ENCODE assay signal across 11 mouse cellular contexts in the genomic region with DNA sequence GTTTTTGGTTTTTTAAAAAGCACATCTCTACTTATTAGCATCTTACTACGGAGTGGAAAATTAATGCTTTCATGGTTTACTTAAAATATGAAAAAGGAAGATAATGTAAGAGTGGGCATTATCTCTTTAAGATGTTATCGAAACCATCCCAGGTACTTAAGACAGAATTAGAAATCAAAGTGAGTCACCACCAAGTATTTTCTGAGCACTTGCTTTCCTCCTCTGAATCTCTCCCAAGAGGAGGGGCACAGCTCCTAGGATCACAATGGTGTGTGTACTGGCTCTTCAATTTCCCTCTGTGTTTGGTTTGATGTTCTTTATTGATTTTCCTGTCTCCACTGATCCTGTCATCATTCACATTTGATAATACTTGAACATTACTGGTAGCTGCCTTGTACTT. TPM values are rescaled to one million over a fixed set of nuclear protein-coding genes. Genes with fewer than 3 reads are reported as not detected.
DNase-seq lines count a peak whose midpoint lies in the region; ATAC-seq and TF ChIP-seq lines count a peak whose summit lies in the region.
"Not testable (repeated sequence)": the region's sequence is repeated elsewhere in the genome, so short reads cannot be mapped to it uniquely, and the experiment has no call there.
"Had no signal": no experiment of that assay in that cellular context is flagged by ENCODE, and none has a peak within 500 bp of the region (broad histone marks: within the 10 kb centered on the region; RNA-seq: fewer than 3 reads in every experiment).

No protein-coding gene starts in this region.

- not testable (repeated sequence) for ATAC-seq in embryonic facial prominence, embryonic 12.5 days (ENCODE audit: insufficient number of reproducible peaks, insufficient read depth, low FRiP score, low TSS enrichment); hindbrain, embryonic 14.5 days (ENCODE audit: low FRiP score); liver, postnatal 0 days; stomach, embryonic 14.5 days (ENCODE audit: insufficient number of reproducible peaks, insufficient read depth, low FRiP score, low read depth)
- ATAC-seq in midbrain, embryonic 15.5 days (replicated peaks), result peak; percentile 57

- H3K36me3 ChIP-seq in ES-E14 (ENCODE audit: control insufficient read depth, insufficient read depth, low read length, poor library complexity, severe bottlenecking); embryonic facial prominence, embryonic 12.5 days; hindbrain, embryonic 14.5 days (replicated peaks; ENCODE audit: control insufficient read depth, insufficient read depth); liver, postnatal 0 days (replicated peaks; ENCODE audit: insufficient read depth, low read length); midbrain, embryonic 15.5 days (replicated peaks); stomach, embryonic 14.5 days (ENCODE audit: control insufficient read depth, insufficient read depth, low read length): not testable (repeated sequence)

- H3K9ac ChIP-seq in ES-E14 (ENCODE audit: insufficient read depth, low read depth, low read length, poor library complexity, severe bottlenecking); midbrain, embryonic 15.5 days: not testable (repeated sequence)
- H3K9ac ChIP-seq in embryonic facial prominence, embryonic 12.5 days, result peak overlapping the region; percentile 77; the same call in 1 of the 2 replicates
- H3K9ac ChIP-seq in hindbrain, embryonic 14.5 days, result peak overlapping the region; percentile 78
- peak overlapping the region; percentile 86; the same call in 1 of the 2 replicates for H3K9ac ChIP-seq in liver, postnatal 0 days (replicated peaks)
- H3K9ac ChIP-seq in stomach, embryonic 14.5 days (replicated peaks; ENCODE audit: low read depth, low read length), result peak overlapping the region; percentile 57; the same call in 1 of the 2 replicates

- not testable (repeated sequence) for H3K9me3 ChIP-seq in ES-E14 (ENCODE audit: control insufficient read depth, insufficient read depth, low read depth, low read length); embryonic facial prominence, embryonic 12.5 days; hindbrain, embryonic 14.5 days (ENCODE audit: control insufficient read depth, low read length); liver, postnatal 0 days (ENCODE audit: low read length); midbrain, embryonic 15.5 days; stomach, embryonic 14.5 days (ENCODE audit: control insufficient read depth, low read depth, low read length)

- in situ Hi-C loops in ES-E14 (cut with MboI; ENCODE audit: low sequenced_read_pairs in 2 of 2, unreplicated experiment in 2 of 2), result not testable (repeated sequence)

- not testable (repeated sequence) for H3K27ac ChIP-seq in ES-E14 (ENCODE audit: insufficient read depth, low read depth, low read length, poor library complexity, severe bottlenecking); embryonic facial prominence, embryonic 12.5 days; hindbrain, embryonic 14.5 days; liver, postnatal 0 days (ENCODE audit: low read depth); midbrain, embryonic 15.5 days; stomach, embryonic 14.5 days (ENCODE audit: low read length)
- H3K27ac ChIP-seq in gastrocnemius, adult 2 months, result peak overlapping the region; percentile 87

- not testable (repeated sequence) for H3K27me3 ChIP-seq in embryonic facial prominence, embryonic 12.5 days; hindbrain, embryonic 14.5 days (ENCODE audit: control insufficient read depth, insufficient read depth, low read length); liver, postnatal 0 days (ENCODE audit: insufficient read depth, low read length); midbrain, embryonic 15.5 days (replicated peaks); stomach, embryonic 14.5 days (ENCODE audit: control insufficient read depth, insufficient read depth, low read length)

- intact Hi-C loops in gastrocnemius, adult 2 months (cut with DNase I), result loop anchor here (2.0 to 5.0 kb wide), 4 partner anchors 41 to 557 kb away; partner anchors contain the start of genes Gm49345 and Zfp729a

- not testable (repeated sequence) for DNase-seq in ES-E14 (ENCODE audit: low read depth, low spot score); gastrocnemius, adult 2 months; hindbrain, embryonic 14.5 days (ENCODE audit: low spot score); liver, postnatal 0 days
- DNase-seq in left cerebral cortex, adult 11 months (ENCODE audit: low spot score), result peak; percentile 1

- H3K4me2 ChIP-seq in embryonic facial prominence, embryonic 12.5 days (replicated peaks), result peak overlapping the region; percentile 61
- H3K4me2 ChIP-seq in hindbrain, embryonic 14.5 days (replicated peaks), result peak overlapping the region; percentile 77
- H3K4me2 ChIP-seq in liver, postnatal 0 days (ENCODE audit: low read depth, low read length), result peak overlapping the region; percentile 72; the same call in 1 of the 2 replicates
- peak overlapping the region; percentile 67 for H3K4me2 ChIP-seq in midbrain, embryonic 15.5 days
- peak overlapping the region; percentile 31; the same call in 1 of the 2 replicates for H3K4me2 ChIP-seq in stomach, embryonic 14.5 days (replicated peaks; ENCODE audit: low read depth, low read length)

- peak overlapping the region; percentile 69 to 76; a peak in 3 of 4 replicates for H3K4me3 ChIP-seq in ES-E14 (ENCODE audit: insufficient read depth in 1 of 2, low read depth in 1 of 2, low read length in 2 of 2, poor library complexity in 1 of 2, severe bottlenecking in 1 of 2)
- H3K4me3 ChIP-seq in embryonic facial prominence, embryonic 12.5 days, result peak overlapping the region; percentile 79; the same call in 1 of the 2 replicates
- H3K4me3 ChIP-seq in gastrocnemius, adult 2 months, result peak overlapping the region; percentile 78
- H3K4me3 ChIP-seq in hindbrain, embryonic 14.5 days (replicated peaks; ENCODE audit: low read length), result peak overlapping the region; percentile 53
- peak overlapping the region; percentile 79 for H3K4me3 ChIP-seq in liver, postnatal 0 days (ENCODE audit: low read depth, low read length)
- peak overlapping the region; percentile 65 for H3K4me3 ChIP-seq in midbrain, embryonic 15.5 days
- peak overlapping the region; percentile 67 for H3K4me3 ChIP-seq in stomach, embryonic 14.5 days (ENCODE audit: low read depth, low read length)

- H3K4me1 ChIP-seq in ES-E14 (ENCODE audit: control insufficient read depth in 2 of 2, insufficient read depth in 2 of 2, low read length in 2 of 2, poor library complexity in 1 of 2); embryonic facial prominence, embryonic 12.5 days; hindbrain, embryonic 14.5 days (replicated peaks; ENCODE audit: control insufficient read depth, insufficient read depth, low read length); liver, postnatal 0 days (ENCODE audit: insufficient read depth); midbrain, embryonic 15.5 days; stomach, embryonic 14.5 days (ENCODE audit: control insufficient read depth, insufficient read depth, low read length): not testable (repeated sequence)

- WGBS in embryonic facial prominence, embryonic 12.5 days, result 74% methylated on average over 2 of the region's 2 CpGs
- WGBS in hindbrain, embryonic 14.5 days, result 78% methylated on average over 2 of the region's 2 CpGs
- 60% methylated on average over 2 of the region's 2 CpGs for WGBS in liver, postnatal 0 days (ENCODE audit: insufficient replicate concordance)
- 54% methylated on average over 2 of the region's 2 CpGs for WGBS in midbrain, embryonic 15.5 days
- 75% methylated on average over 2 of the region's 2 CpGs for WGBS in stomach, embryonic 14.5 days

- not testable (repeated sequence) for TF ChIP-seq EP300 in liver, postnatal 0 days (IDR thresholded peaks at IDR 0.05; ENCODE audit: low read depth)

- not testable (repeated sequence) for TF ChIP-seq CTCF in gastrocnemius, adult 2 months (IDR thresholded peaks at IDR 0.05); liver, postnatal 0 days (IDR thresholded peaks at IDR 0.05; ENCODE audit: low read depth)

RNA-seq across cellular contexts. Expression of gene Zfp738, which starts 3.0 kb away (rescaled TPM):
- total RNA-seq in ES-E14 (2012; rRNA removed), result 12.8 and 16.6 TPM in 2 replicates
- 14.8 and 14.9 TPM in 2 replicates for polyA plus RNA-seq in embryonic facial prominence, embryonic 12.5 days (2016; fragmentation: Nextera tagmentation; extraction: Ambion mirVana)
- 1 to 10 TPM; 2.3 to 3.5 TPM for total RNA-seq in gastrocnemius, adult 2 months (2021)
- polyA plus RNA-seq in hindbrain, embryonic 14.5 days (2014; fragmentation: Nextera tagmentation; extraction: Ambion mirVana), result 13.4 and 13.6 TPM in 2 replicates
- polyA plus RNA-seq in liver, postnatal 0 days (2015; fragmentation: Nextera tagmentation; extraction: Ambion mirVana), result 1.8 and 1.9 TPM in 2 replicates
- 15.5 and 16.8 TPM in 2 replicates for polyA plus RNA-seq in midbrain, embryonic 15.5 days (2015; fragmentation: Nextera tagmentation; extraction: Ambion mirVana)
- polyA plus RNA-seq in stomach, embryonic 14.5 days (2014; fragmentation: Nextera tagmentation; extraction: Ambion mirVana), result 12.3 and 13.6 TPM in 2 replicates

RNA-seq across cellular contexts. Expression of gene Zfp65, which starts 45.1 kb away (rescaled TPM):
- 19.2 and 22.9 TPM in 2 replicates for total RNA-seq in ES-E14 (2012; rRNA removed)
- polyA plus RNA-seq in embryonic facial prominence, embryonic 12.5 days (2016; fragmentation: Nextera tagmentation; extraction: Ambion mirVana), result 8.4 and 10.5 TPM in 2 replicates
- 1 to 10 TPM; 3.5 to 4.8 TPM for total RNA-seq in gastrocnemius, adult 2 months (2021)
- polyA plus RNA-seq in hindbrain, embryonic 14.5 days (2014; fragmentation: Nextera tagmentation; extraction: Ambion mirVana), result 4.3 and 4.5 TPM in 2 replicates
- 0.69 and 0.99 TPM in 2 replicates for polyA plus RNA-seq in liver, postnatal 0 days (2015; fragmentation: Nextera tagmentation; extraction: Ambion mirVana)
- 9.7 and 10.3 TPM in 2 replicates for polyA plus RNA-seq in midbrain, embryonic 15.5 days (2015; fragmentation: Nextera tagmentation; extraction: Ambion mirVana)
- 3.5 and 5.0 TPM in 2 replicates for polyA plus RNA-seq in stomach, embryonic 14.5 days (2014; fragmentation: Nextera tagmentation; extraction: Ambion mirVana)

RNA-seq across cellular contexts. Expression of gene Zfp729a, which starts 46.2 kb away (rescaled TPM):
- total RNA-seq in ES-E14 (2012; rRNA removed), result 6.4 and 6.8 TPM in 2 replicates
- 3.2 and 3.8 TPM in 2 replicates for polyA plus RNA-seq in embryonic facial prominence, embryonic 12.5 days (2016; fragmentation: Nextera tagmentation; extraction: Ambion mirVana)
- 1 to 10 TPM; 3.6 to 3.7 TPM for total RNA-seq in gastrocnemius, adult 2 months (2021)
- 3.4 and 6.1 TPM in 2 replicates for polyA plus RNA-seq in hindbrain, embryonic 14.5 days (2014; fragmentation: Nextera tagmentation; extraction: Ambion mirVana)
- polyA plus RNA-seq in liver, postnatal 0 days (2015; fragmentation: Nextera tagmentation; extraction: Ambion mirVana), result 0.58 and 1.1 TPM in 2 replicates
- 3.1 and 3.6 TPM in 2 replicates for polyA plus RNA-seq in midbrain, embryonic 15.5 days (2015; fragmentation: Nextera tagmentation; extraction: Ambion mirVana)
- polyA plus RNA-seq in stomach, embryonic 14.5 days (2014; fragmentation: Nextera tagmentation; extraction: Ambion mirVana), result 3.5 and 3.6 TPM in 2 replicates

RNA-seq across cellular contexts. Expression of gene Gm49345, which starts 46.3 kb away (rescaled TPM):
- 4.2 and 7.7 TPM in 2 replicates for total RNA-seq in ES-E14 (2012; rRNA removed)
- polyA plus RNA-seq in embryonic facial prominence, embryonic 12.5 days (2016; fragmentation: Nextera tagmentation; extraction: Ambion mirVana), result not detected in 2 replicates
- 1 to 10 TPM in 1 of 2 experiments, under 1 TPM in 1; 0.13 to 1.6 TPM for total RNA-seq in gastrocnemius, adult 2 months (2021)
- polyA plus RNA-seq in hindbrain, embryonic 14.5 days (2014; fragmentation: Nextera tagmentation; extraction: Ambion mirVana), result not detected in 2 replicates
- 0.08 TPM in 1 of 2 replicates, not detected in the other for polyA plus RNA-seq in liver, postnatal 0 days (2015; fragmentation: Nextera tagmentation; extraction: Ambion mirVana)
- polyA plus RNA-seq in midbrain, embryonic 15.5 days (2015; fragmentation: Nextera tagmentation; extraction: Ambion mirVana), result 0.26 TPM in 1 of 2 replicates, not detected in the other
- not detected in 2 replicates for polyA plus RNA-seq in stomach, embryonic 14.5 days (2014; fragmentation: Nextera tagmentation; extraction: Ambion mirVana)
- total RNA-seq: granulocyte monocyte progenitor cell, adult 5-6 weeks had no signal
- polyA plus RNA-seq: brain, embryonic 14.5 days; testis, adult 2 months had no signal
